Mouse (Mus musculus) frontal cortex, adult 2 months (tissue): Measurements from ENCODE around the gene Asphd2. TPM values are rescaled to one million over a fixed set of nuclear protein-coding genes. Genes with fewer than 3 reads are reported as not detected.
"Not testable (repeated sequence)": the region's sequence is repeated elsewhere in the genome, so short reads cannot be mapped to it uniquely, and the experiment has no call there.

Experiments
- DNase-seq, 2 experiments: peaks; one replicate each; pipeline ENCODE4 v3.0.0; 2022; ENCODE audit warnings: low spot score in 1 of 2; ENCODE audit errors: extremely low spot score in 1 of 2
- polyA plus RNA-seq: library from polyadenylated mRNA; depleted of rRNA; stranded (reverse); fragments of >200 nt; gene quantifications from 2 replicates; pipeline ENCODE4 v1.2.3, GENCODE M21; 2012; rRNA removed

Asphd2 gene
- polyA plus RNA-seq, result 146 and 153 TPM in 2 replicates

DNA sequence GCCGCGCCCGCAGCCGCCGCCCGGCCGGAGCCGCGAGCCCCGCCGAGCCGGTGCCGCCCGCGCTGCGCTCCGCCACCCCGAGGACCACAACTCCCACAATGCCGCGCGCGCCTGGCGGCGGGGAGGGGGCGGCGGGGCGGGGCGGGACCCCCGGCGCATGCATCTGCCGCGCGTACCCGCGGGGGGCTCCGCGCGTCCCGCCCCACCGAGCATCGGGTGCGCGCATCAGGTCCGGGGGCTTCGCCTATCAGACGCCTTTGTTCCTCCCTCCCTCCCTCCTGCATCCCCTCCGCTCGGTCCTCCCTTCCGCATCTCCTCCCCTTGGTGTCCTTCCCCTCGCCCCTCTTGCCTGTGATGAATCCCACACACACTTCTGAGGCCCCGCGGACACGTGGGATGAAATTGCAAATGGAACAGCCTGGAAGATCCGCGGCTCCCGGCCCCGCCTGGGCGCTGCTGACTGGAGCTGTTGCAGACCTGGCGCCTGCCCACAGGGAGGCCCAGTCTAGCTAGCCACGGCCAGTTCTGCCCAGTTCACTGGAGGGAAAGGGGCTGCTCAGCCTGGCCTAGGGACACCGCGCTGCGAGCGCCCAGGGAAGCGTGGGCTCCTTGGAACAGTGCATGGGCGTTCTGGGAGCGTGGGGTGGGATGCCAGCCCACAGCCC is at the start of gene Asphd2:
Gene Asphd2 (minus strand): TSS at position 88 of the 665 bp plus-strand sequence.
- DNase-seq, result peak; percentile 66 to 85

DNA sequence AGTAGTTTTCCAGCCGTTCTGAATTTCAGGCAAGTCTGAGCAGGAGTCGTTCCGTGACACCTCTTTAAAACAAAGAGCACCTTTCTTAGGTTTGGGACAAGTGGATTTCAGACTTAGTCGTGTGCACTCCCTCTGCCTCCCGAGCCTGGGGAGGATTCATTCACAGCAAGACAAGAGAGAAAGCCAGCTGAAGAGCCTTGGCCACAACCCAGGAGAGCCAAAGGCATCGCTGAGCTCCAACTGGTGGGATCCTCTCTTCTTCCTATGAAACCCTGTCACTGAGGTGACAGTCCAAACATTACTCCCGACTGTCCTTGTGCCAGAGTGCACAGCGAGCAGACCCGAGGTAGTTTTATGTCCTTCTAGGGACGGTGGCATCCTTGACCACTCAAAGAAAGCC is 43.9 kb upstream of the Asphd2 start:
- DNase-seq, result no peak

- DNase-seq, result peak; percentile 70 to 95
These were observed 38.3 kb upstream of the Asphd2 start for GRCm38 (mm10) chr5:112433004-112433403.

DNA sequence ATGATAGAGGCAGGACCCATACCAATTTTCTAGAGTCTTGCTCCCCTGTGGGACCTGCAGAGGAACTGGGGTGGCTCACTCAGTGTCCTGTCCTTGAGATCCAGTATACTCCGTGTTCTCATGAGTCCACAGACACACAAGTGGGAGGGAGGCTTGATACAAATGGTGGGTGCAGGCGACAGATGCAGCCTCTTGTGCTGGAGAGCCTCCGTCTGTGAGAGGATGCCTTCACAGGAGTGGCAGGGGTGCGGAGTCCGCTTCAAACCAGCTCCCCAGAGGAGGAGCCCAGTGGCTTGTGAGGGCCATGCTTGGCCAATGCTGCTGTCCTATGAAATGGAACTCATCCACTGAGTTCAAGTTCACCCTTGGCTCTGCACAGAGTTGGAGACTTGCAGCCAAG is 37.4 kb upstream of the Asphd2 start:
- no peak for DNase-seq

GRCm38 (mm10) chr5:112431120-112431775 is 36.6 kb upstream of the Asphd2 start:
- DNase-seq, result no peak

GRCm38 (mm10) chr5:112428944-112429343 is 34.3 kb upstream of the Asphd2 start:
- DNase-seq, result peak in 1 of 2 experiments; percentile 83

DNA sequence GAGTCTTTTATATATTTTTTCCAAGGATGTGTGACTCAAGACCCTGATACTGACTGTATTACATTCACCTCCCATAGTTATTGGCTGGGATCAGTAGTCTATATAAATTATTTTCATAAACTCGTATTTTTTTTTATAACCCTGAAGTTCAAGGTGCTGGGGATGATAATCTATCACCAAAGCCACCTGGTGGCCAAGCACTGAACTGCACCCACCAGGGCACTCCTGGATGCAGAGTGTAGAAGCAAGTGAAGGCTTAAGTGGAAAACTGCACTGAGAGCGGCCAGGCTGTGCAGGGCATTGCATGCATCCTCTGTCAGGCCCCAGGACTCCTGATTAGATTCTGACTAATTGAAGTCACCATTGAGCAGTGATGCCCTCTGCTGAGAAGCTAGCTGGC is 32.6 kb upstream of the Asphd2 start:
- DNase-seq, result peak in 1 of 2 experiments; percentile 87

DNA sequence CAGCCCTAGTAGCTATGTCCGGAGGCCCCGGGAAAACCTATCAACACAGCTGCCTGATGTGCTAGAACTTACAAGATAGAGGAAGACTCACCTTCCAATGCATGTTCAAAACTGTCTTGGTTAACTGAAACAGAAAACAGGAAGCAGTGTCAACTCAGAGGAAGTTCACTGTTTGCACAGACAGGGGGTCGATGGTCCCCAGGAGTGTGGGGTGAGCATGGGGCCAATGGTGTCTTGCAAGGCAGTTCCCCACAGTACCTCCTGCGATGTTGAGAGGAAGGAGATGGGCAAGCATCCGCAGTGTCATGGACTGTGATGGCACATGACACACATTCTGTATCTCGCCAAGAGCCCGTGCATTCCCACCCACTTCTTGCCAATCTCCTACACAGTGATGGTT is 32.0 kb upstream of the Asphd2 start:
- DNase-seq, result no peak

GRCm38 (mm10) chr5:112419535-112419934 is 24.9 kb upstream of the Asphd2 start:
- no peak for DNase-seq

DNA sequence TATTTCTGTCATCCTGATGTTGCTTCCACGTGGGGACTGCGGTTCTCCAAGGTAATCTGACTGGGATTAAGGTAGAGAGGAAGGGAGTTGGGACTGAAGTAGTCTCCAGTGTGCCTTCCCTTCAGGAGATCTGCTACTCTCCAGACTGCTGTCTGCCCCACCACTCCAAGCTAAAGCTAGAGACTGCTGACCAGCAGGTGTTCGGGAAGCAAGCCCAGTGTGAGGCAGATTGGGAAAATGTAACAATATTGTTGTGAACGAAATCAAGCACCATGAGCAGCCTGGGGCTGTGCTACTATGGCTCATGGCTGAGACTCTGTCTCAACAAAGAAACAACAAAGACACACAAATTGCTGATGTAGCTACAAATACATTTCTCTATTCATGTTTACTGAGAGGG is 23.4 kb upstream of the Asphd2 start:
- DNase-seq, result no peak

- DNase-seq, result no peak
These were observed 22.0 kb upstream of the Asphd2 start for GRCm38 (mm10) chr5:112416673-112417072.

DNA sequence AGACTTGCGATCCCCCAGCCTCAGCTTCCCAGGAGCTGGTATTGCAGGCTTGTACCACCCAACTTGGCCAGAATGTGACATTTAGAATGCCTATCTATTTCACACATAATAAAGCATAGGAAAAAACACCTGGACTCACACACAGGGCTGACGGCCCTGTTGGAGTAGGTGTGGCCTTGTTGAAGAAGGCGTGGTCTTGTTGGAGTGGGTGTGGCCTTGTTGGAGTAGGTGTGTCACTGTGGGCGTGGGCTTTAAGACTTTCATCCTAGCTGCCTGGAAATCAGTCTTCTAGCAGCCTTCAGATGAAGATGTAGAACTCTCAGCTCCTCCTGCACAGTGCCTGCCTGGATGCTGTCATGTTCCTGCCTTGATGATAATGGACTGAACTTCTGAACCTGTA is 18.1 kb upstream of the Asphd2 start:
- DNase-seq, result not testable (repeated sequence)

GRCm38 (mm10) chr5:112411514-112412335 is 17.1 kb upstream of the Asphd2 start:
- DNase-seq, result peak in 1 of 2 experiments; percentile 84

- peak in 1 of 2 experiments; percentile 63 for DNase-seq
These were observed 16.4 kb upstream of the Asphd2 start for GRCm38 (mm10) chr5:112411072-112411471.

DNA sequence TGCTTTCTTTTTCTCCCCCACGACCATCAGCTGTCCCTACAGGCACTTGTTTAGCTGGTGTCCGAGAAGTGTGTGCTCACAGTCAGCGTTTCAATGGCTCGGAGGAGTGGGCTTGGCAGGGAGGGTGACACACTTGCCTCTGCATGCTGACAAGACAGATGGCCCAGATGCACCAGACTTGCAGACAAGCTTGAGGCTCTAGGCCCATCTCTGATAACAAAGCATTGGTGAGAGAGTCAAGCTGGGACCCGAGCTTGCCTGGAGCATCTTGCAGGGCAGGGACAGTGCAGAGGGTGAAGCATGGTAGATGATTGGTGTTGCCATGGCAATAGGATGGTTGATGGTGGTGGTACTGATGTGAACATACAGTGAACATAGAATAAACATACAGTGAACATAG is 14.6 kb upstream of the Asphd2 start:
- no peak for DNase-seq

GRCm38 (mm10) chr5:112406017-112406416 is 11.4 kb upstream of the Asphd2 start:
- DNase-seq, result no peak

GRCm38 (mm10) chr5:112402437-112402836 is 7.8 kb upstream of the Asphd2 start:
- no peak for DNase-seq

DNA sequence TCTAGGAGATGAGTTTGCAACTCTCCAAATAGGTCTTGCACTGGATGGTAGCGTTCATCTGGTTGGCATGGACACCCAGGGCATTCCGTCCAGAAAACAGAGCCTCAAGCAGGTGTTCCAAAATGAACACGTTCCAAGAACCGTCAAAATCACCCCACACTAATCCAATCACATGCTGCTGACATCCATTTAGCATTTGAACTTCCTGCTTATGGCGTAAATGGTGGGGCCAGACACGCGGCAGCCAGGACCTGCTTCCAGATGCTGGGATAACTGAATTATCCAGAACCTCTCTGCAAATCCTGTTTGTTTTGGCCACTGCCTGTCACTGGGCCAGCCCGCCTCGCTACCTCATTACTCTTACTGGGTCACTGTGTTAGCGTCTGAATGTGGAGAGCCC is 4.6 kb upstream of the Asphd2 start:
- DNase-seq, result no peak

GRCm38 (mm10) chr5:112396066-112396465 is 1.4 kb upstream of the Asphd2 start:
- no peak for DNase-seq

DNA sequence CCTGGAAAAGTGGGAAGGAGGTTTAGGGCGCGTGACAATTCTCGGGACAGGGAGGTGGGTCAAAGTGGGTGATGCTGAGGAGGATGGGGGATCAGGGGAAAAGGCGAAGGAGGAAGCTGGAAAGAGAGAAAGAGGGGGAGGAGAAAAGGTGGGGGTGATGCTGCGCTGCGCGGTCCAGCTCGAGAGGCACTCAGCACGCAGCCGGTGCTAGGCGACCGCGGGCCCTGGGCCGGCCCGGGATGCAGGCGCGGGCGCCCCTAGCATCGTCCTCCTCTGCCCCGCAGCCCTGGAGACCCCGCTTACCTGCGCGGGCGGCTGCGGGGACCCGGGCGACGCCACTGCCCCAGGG is 277 bp downstream of the Asphd2 start:
- no peak for DNase-seq

DNA sequence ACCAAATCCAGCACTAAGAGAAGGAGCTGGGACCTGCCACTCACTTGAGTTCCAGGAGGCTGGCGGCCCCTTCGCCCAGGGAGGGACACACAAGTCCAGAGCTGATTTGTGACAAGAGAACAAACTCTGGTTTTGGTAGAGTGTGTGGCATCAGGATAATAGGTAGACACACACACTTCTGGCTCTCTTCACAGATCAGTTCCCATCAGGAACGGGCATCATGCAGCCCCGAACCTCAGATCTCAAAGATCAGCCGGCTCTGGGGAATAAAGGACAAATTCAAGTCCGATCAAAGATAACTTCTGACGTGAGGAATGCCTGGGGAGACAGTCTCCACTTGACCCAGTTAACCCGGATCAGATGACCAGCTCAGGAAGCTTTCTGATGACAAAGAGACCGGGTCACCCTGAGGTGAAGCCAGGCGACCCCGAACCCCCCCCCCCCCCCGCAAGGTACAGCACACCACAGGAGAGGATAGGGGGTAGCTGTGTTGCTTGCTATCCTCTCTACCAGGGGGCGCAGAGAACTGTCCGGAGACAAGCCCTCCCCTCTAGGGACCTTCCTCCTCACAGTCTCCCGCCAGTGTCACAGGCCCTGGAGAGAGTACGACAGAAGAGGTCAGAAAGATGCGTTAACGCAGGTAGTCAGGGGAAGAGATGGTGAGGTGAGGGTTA is 788 bp downstream of the Asphd2 start:
- DNase-seq, result no peak
